Mouse (Mus musculus): Measurements from ENCODE around the gene Tmem117.
A peak's percentile ranks its signal among the peaks of the same experiment; 100 is the strongest.

Gene Tmem117

DNA sequence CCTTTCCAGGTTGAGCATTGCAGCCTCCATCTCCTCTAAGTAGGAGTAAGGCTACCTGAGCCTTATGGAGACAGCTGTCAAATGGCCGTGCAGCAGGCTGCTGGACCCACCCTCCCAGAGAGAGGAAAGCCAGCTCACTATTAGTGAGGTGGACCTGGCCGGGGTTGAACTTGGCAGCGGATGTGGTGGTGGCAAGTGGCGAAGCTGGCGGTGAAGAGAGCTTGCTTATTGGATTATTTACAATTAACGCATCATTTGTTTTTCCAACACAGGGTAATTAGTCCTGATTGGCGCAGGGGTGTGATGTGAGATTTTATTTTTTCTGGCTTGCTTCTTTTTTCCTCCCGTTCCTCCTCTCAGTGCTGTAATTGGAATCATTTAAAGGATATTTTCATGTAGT is 19.4 kb downstream of the Tmem117 start:
- DNase-seq (ENCODE audit: extremely low spot score, low read depth, low spot score): no peak

DNA sequence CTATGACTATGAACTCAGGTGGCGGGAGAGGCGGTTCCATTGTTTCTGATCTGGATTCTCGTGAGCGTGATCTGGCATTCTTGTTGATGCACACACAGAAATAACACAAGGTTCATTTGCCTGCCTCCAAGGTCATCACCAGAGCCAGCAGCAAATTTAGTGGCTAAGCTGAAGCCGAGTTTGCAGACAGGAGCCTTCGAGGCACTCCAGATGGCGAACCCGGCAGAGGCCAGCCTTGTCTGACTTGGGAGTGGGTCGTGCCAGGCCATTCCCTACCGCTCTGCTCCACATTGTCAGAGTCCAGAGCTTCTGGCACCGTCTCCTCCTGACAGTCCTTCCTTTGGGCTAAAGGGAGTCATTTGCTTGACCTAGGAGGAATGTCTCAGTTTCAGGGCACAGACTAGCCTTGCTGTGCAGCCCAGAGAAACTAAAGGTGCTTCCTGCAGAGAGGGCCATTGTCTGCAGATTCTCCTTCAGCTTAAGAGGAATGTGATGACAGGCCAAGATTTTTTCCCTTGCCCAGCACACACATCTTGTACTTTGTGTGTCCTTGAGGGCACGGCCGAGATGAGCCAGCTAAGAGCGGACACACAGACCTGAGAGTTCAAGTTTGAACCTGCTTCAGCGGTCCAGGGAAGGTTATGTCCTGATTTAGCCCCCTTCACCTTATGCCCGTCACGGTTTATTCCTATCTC is 20.2 kb downstream of the Tmem117 start:
- no peak for DNase-seq (ENCODE audit: extremely low spot score, low read depth, low spot score)

DNA sequence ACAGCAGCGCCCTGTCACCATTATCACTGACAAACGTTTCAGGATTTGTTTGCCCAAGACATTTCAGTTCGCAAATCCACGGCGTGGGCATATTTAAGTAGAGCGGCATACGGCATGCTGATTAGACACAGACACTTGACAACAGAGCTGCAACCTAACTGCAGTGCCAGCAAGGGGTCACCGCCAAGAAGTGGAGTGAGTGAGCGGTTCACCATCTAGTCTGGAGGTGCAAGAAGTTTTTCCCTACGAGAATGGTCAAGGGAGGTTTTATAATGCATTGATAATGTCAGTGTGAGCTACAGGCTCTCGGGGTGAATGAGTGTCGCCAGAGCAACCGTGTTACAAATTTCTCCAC is 20.7 kb downstream of the Tmem117 start:
- DNase-seq (ENCODE audit: extremely low spot score, low read depth, low spot score): no peak

DNA sequence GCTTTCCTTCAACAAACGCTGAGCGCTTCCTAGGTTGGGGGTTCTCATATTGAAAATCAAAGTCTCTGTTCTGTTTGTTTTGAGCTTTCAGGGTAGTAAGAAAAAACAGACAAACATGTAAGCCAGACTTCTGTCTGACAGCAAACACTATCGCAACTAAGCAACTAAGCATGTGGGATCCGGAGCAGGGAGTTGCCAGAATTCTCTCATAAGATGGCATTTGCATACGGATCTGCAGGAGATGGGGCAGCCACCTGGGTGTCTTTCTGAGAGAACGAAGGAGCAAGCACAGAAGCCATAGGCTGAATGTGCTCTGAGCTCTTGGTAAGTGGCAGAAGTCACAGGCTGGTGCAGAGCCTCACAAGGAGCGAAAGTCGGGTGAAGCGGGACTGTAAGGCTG is 22.3 kb downstream of the Tmem117 start:
- no peak for DNase-seq (ENCODE audit: extremely low spot score, low read depth, low spot score)

DNA sequence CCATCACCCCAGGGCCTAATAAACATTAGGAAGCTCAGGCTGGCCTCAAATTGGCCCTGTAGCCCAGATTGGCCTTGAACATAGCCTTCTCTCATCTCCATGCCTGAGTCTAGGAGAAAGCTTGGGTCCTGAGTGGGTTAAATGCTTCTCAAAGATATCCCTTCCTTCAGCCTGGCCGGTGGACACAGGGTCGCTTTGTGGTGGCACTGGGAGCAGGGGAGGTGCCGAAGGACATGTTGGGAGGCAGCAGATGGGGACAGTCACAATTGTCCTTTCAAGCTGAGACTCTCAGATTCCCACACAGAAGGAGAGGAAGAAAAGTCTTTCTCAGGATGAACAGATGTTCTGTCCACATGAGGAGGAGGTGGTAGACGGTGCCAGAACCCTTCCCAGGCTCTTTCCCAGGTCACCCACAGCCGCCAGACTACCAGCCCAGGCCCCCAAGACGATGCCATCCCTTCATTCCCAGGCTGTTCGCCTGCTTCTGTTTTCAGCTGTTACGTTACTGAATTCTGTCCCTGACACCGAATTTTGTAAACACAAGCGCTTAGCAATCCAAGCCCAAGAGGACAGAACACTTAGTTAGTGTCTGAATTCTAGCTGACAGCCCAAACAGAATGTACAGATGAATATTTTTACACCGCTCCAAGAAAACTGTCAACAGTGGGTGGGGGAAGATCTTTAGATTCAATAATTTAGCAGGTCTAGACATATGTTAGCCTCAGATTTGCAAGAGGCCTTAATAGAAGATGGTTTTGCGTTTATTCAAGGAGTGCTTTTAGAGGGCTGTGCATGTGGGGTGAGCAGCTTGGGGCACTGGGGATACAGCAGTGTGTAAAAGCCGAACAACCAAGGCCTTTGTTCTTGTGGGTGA is 23.2 kb downstream of the Tmem117 start:
- no peak for DNase-seq (ENCODE audit: extremely low spot score, low read depth, low spot score)

DNA sequence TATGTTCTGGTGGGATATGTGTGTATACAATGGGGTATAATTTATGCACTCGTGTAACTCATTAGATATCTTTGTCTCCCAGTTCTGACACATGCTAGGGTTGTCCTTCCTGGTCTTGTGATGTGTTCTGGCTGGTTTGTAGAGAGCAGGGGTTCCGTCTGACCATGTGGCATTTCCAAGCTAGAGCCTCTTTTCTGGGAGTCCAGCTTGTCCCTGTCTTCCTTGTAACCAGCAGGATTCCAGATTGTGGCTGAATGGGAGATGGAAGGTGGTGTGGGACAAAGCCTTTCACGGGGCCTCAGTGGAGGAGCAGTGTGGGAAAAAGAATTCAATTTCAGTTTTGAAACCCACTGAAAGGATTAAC is 23.8 kb downstream of the Tmem117 start:
- no peak for DNase-seq (ENCODE audit: extremely low spot score, low read depth, low spot score)

DNA sequence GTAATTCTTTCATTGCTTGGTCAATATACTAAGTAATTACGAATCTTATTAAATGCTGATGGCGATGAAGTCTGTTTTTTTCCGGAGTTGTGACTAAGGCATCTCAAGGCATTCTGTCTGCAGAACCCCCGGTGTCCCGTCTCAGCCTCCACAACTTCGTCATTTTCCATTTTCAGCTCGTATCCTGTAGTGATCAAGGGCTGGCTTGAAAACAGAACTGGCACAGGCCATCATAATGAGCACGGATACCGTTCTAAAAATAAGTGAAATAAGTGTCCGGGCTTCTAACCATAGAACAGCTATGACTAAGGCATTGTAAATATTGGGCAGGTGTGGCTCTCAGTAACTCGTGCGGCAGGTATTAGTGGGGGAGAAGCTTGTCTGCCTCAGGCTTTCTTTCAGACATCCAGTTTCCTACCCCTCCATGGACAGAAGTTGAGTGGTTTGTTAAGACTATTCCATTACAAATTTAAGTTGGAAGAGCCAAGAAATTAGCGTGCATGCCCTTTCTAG is 26.8 kb downstream of the Tmem117 start:
- no peak for DNase-seq (ENCODE audit: extremely low spot score, low read depth, low spot score)

DNA sequence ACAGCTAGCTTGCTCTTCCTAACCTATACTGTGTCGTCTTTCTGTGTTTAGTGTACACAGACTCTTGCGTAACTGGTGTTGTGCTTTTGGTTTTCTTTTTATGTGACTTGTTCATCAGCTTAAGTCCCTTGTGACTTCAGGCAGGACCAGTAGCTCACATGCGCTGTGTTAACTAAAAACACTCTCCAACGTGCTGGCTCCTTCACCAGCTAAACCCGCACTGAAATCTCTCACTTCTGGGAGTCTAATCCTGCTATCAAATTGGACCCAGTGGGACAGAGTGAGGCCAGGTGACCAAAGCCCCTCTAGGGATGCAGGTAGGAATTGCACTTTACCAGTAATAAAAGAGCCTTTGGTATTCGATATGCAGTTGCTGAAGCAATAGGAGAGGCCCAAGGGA is 28.9 kb downstream of the Tmem117 start:
- no peak for DNase-seq (ENCODE audit: extremely low spot score, low read depth, low spot score)

DNA sequence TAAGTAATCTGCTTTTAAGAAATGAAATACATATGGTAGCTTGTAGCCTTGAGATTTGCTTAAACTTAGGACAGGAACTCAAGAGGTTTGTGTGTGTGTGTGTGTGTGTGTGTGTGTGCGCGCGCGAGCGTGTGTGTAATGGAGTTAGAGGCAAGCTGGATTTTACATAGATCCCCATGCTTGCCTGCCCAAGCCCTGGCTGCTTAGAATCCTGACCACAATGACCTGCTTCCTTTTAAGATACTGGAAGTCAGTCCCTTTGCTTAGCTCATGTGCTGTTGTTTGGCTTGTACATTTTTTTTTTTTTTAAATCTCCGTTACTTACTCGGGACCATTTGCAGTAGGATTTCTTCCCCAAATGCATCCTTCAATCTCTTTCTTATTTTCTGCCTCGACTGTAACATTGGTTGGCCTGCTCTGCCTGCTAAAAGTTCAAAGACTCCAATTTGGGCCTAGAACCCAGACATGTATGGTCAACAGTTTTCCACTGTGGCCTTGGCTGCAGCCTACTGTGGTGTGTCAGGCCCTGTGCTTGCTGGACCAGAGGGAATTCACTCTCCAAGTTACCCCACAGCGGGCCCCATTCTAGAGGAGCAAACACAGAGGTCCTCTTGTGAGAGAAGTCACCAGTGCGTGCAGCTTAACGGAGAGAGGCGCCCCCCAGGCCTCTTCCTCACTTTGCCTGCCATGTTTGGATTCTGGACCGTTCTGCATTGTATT is 29.5 kb downstream of the Tmem117 start:
- DNase-seq (ENCODE audit: extremely low spot score, low read depth, low spot score): no peak

DNA sequence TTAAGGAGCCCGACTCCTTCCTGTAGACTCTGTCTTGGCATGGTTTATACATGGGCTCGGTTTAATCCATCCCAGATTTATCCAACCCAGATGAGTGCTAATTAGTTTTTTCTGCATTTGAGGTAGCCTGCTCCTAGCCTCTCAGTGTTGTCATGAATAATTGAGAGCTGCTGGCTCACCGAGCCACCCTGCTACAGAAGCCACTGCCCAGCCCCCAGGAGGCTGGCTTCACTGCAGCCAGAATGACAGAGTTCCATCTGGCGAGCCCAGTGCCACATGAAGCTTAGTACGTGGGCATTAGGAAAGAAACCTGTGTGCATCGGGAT is 30.0 kb downstream of the Tmem117 start:
- DNase-seq (ENCODE audit: extremely low spot score, low read depth, low spot score): no peak

DNA sequence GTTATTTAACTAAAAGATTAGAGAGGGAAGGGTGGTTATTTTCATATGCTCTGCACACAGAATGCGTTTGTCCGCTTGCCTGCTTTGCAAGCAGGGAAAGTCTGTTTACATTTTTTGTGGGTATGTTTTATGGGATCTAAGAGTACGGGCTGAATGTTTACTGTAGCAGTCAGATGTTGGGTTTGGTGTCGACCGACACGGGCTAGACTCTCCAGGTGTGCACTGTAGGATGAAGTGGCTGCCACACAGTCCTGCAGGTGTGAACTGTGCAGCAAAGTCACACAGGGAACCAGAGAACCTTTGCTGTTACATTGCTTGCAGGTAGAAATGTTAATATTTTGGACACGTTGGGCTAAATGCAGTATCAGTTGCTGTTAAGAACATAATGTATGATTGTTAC is 31.9 kb downstream of the Tmem117 start:
- DNase-seq (ENCODE audit: extremely low spot score, low read depth, low spot score): no peak

DNA sequence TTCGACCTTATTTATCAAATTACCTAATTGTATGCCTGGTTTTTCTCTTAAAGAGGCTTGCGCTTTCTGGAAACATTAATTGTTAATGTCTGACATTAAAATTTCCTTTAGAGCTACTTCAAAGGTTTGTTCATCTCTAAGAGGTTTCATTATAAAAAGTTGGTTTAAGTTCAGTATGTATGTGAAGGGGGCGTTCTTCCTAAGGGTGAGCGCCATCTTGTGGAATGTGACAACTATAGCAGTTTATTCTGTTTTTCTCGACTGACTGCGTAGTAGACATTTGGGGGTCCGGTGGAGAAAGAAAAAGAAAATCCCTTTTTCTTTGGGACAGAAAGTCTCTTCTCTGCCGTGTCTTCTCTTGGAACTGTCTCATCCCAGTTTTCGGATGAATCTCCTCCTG is 32.4 kb downstream of the Tmem117 start:
- no peak for DNase-seq (ENCODE audit: extremely low spot score, low read depth, low spot score)

DNA sequence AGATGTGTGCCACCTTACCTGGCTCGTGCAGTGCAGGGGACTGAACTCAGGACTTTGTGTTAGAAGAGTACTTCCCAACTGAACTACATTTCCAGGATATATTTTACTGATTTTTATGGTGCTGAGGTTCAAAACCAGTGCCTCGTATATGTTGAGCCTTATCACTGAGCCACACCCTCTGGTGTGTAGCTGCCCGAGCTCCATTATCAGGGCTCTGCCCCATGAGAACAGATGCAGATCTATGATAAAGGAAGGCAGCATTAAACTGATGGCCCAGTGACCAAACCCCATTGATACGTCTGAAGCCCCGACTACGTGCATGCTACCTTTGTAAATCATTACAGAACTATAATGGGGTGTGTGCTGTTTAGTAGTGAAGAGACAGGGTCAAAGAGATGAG is 35.6 kb downstream of the Tmem117 start:
- no peak for DNase-seq (ENCODE audit: extremely low spot score, low read depth, low spot score)

DNA sequence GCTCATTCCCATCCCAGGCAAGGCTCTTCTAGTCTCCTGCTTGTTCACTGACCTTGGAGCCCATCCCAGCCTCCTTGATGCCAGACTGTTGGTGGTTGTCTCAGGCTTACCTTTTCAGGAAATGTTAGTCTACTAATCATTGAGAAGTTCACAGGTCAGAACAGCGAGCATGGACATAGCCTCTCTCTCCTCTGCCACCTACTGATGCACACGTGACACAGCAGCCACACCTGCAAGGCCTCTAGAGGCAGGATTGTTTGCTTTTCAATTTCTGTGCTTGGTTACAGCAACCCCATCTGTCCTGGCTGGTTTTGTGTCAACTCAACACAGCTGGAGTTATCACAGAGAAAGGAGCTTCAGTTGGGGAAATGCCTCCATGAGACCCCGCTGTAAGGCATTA is 52.1 kb downstream of the Tmem117 start:
- no peak for DNase-seq (ENCODE audit: extremely low spot score, low read depth, low spot score)

DNA sequence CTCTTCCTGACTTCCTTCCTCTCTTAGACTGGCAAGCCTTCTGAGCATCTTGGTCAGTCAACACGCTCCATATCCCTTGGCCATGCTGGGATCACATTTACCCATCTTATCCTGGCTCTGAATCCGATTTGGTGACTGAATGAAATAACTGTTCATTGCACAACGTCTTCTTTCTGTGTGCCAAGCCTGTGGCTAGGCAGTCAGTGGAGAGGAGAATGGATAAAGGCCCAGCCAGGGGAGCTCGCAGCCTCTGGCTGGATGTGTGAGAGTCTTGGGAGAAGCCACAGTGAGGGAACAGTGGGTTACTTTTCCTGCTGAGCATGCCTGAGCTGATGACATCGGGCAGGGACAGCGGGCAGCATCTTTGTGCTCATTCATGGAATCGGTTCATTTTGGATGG is 55.2 kb downstream of the Tmem117 start:
- DNase-seq (ENCODE audit: extremely low spot score, low read depth, low spot score): no peak

DNA sequence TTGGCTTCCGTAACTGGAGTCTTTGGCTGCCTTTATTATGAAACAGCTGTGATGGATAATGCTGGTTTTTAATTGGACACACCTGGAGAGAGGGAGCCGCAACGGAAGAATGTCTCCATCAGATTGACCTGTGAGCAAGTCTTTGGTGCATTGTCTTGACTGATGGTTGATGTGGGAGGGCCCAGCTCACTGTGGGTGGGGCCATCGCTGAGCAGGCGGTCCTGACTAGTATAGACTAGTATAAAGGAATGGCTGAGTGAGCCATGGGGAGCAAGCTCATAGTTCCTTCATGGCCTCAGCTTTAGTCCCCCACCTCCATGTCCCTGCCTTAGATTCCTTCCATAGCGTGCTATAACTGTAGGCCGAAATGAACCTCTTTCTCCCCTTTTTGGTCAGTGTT is 58.1 kb downstream of the Tmem117 start:
- DNase-seq (ENCODE audit: extremely low spot score, low read depth, low spot score): no peak

DNA sequence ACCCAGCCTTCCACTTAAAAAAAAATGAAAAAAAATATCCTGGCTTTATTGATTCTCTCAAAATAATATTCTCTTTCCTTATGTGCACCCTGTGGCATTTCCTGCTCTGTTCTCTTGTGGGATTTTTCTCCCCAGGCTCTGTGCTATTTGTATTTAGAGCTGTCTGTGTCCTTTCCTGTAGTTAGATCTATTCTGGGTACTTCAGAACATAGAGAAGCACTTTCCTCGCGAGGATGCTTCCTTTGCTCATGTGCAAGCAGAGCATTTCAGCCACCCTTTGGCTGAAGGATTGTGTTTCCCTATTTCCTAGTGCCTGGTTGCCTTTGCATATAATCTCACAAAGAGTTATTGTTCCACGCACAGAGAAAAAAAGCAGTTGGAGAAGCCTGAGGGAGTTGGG is 58.6 kb downstream of the Tmem117 start:
- DNase-seq (ENCODE audit: extremely low spot score, low read depth, low spot score): no peak

DNA sequence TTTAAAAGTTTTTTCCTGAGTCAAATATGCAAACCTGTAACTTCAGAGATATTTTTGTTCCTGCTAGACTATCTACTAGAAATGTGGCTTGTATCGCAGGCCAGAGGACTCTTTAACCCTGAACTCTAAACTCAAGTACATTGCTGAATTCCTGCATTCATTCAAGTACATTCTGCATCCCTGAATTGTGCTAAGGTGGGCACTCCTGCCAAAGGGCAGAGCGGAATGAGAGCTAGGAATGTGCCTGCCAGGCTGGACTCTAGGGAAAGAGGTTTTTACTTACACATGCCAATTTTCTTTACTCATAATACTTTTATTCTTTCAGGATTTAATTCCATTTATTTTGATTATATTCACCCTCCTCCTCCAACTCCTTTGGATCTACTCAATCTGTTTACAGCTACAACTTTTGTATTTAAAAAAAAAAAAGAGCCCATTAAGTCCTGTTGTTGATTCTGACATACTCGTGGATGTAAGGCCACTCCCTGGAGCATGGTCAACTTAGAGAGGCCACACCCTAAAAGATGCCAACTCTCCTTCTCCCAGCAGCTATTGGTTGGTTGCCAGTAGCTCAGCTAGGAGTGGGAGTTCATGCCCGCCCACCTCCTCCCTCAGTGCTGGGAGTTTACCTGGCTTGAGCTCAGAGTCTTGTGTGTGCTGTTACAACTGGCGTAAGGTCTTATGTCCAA is 60.3 kb downstream of the Tmem117 start:
- no peak for DNase-seq (ENCODE audit: extremely low spot score, low read depth, low spot score)

DNA sequence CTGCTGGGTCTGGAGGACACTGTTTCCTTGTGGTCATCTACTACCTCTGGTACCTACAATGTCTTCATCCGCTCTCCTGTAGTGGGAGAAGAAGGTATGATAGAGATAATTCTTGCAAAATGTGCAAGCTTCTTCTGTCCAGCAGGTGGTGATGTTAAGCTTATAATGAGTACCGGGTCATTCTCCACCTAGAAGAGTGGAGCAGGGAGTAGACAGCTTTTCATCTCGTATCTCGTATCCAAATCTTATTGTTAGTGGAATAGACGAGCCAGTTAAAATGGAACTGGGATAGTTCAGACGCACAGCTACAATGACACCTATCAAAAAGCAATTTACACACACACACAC is 60.8 kb downstream of the Tmem117 start:
- DNase-seq (ENCODE audit: extremely low spot score, low read depth, low spot score): no peak

DNA sequence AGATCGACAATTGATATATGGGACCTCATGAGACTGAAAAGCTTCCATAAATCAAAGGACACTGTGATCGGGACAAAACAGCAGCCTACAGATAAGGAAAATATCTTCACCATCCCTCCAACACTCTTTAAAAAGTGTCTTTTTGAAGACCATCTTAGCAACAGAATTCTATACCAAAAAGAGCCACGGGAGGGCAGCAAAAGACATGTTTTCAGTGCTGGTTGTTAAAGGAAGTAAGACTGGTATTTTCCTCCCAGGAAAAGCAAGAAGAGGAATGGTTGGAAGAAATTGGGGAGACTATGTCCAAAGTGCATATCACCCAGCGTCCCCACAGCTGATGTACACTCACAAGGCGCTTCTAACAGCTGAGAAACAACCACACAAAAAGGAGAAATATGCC is 93.7 kb downstream of the Tmem117 start:
- DNase-seq (ENCODE audit: extremely low spot score, low read depth, low spot score): peak; percentile 66

DNA sequence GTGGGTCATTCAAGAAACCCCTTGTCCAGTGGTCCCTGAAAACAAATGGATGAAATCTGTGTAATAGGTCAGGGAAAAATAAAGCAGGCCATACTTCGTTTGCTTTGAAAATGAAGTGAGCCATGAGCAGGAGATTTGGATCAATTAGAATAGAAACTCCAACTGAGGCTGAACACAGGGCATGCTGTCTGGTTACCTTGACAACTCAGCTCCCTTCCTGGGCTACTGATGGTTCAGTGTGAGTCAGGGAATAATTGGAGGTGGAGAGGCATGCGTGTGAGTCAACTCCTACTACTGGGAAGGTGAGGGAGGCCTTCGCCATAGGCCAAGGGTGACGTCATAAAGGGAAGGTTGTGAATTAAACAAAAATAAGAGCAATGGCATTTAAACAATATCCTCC is 103.1 kb downstream of the Tmem117 start:
- DNase-seq (ENCODE audit: extremely low spot score, low read depth, low spot score): no peak

DNA sequence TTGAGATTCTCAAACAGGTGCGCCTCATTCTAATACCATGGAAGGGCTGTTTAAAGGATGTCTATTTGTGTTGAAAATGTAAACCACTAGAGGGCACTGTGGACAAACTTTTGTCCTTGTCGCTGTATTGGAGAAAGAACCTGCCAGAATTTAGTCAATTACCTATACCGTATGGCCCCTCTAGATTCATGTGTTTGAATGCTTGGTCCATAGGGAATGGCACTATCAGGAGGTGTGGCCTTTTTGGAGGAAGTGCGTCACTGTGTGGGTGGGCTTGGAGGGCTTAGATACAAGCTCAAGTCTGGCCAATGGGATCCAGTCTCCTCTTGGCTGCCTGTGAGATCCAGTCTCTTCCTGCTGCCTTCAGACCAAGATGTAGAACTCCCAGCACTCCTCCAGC is 140.2 kb downstream of the Tmem117 start:
- DNase-seq (ENCODE audit: extremely low spot score, low read depth, low spot score): peak; percentile 75

Measured in hindlimb bud, embryonic 11.5 days (tissue).